Mouse (Mus musculus) lung, postnatal 0 days (tissue): Measurements from ENCODE around the gene Mon2.
"Not testable (repeated sequence)": the region's sequence is repeated elsewhere in the genome, so short reads cannot be mapped to it uniquely, and the experiment has no call there.

Experiments
- CTCF ChIP-seq: IDR thresholded peaks from 2 replicates; pipeline ENCODE4 v1.5.1; 2016; ENCODE audit warnings: antibody characterized with exemption, mild to moderate bottlenecking
- EP300 ChIP-seq: IDR thresholded peaks from 2 replicates; pipeline ENCODE4 v1.6.1; 2016; ENCODE audit warnings: antibody characterized with exemption, mild to moderate bottlenecking, control low read depth

GRCm38 (mm10) chr10:122965650-122966049 lies 110.7 kb downstream of the Mon2 start:
- TF ChIP-seq CTCF, EP300: not testable (repeated sequence)
